Mouse (Mus musculus) midbrain, embryonic 16.5 days (tissue): Measurements from ENCODE around the gene Nacad. TPM values are rescaled to one million over a fixed set of nuclear protein-coding genes. Genes with fewer than 3 reads are reported as not detected.

Source experiments
- ATAC-seq: fragments of 200-750 bp; cut with Nextera tagmentation; 2 replicates; pipeline ENCODE4 v1.8.0; 2017; ENCODE audit warnings: moderate TSS enrichment
- H3K27ac ChIP-seq: fragments of 300-500 bp; sonication (generic); 2 replicates; pipeline ENCODE4 v1.5.1; 2014; ENCODE audit warnings: mild to moderate bottlenecking, low read length, mixed read lengths
- H3K27me3 ChIP-seq: fragments of 300-500 bp; sonication (generic); 2 replicates; pipeline ENCODE4 v1.6.1; 2014; ENCODE audit warnings: low read depth, low read length, mixed read lengths; ENCODE audit not compliant: control insufficient read depth, insufficient read depth
- H3K36me3 ChIP-seq: fragments of 300-500 bp; sonication (generic); 2 replicates; pipeline ENCODE4 v1.6.1; 2014; ENCODE audit warnings: mild to moderate bottlenecking, low read length, moderate library complexity, mixed read lengths; ENCODE audit not compliant: control insufficient read depth, insufficient read depth
- H3K4me1 ChIP-seq: fragments of 300-500 bp; sonication (generic); 2 replicates; pipeline ENCODE4 v1.6.1; 2014; ENCODE audit warnings: mild to moderate bottlenecking, low read length, mixed read lengths; ENCODE audit not compliant: control insufficient read depth, insufficient read depth
- H3K4me2 ChIP-seq: fragments of 300-500 bp; sonication (generic); 2 replicates; pipeline ENCODE4 v1.6.1; 2014; ENCODE audit warnings: mild to moderate bottlenecking, low read length, mixed read lengths
- H3K4me3 ChIP-seq: fragments of 300-500 bp; sonication (generic); 2 replicates; pipeline ENCODE4 v1.5.1; 2014; ENCODE audit warnings: low read depth, mild to moderate bottlenecking, low read length, moderate library complexity, mixed read lengths
- H3K9ac ChIP-seq: fragments of 300-500 bp; sonication (generic); 2 replicates; pipeline ENCODE4 v1.6.1; 2014; ENCODE audit warnings: low read depth, low read length, mixed read lengths
- H3K9me3 ChIP-seq: fragments of 300-500 bp; sonication (generic); replicated peaks from 2 replicates; pipeline ENCODE4 v1.6.1; 2014; ENCODE audit warnings: mild to moderate bottlenecking, low read length, mixed read lengths; ENCODE audit not compliant: control insufficient read depth, poor library complexity, severe bottlenecking
- WGBS: fragments of 180-500 bp; shearing (Covaris S2); extraction: QIAGEN DNeasy Blood & Tissue Kit; methylation state at CpG from one replicate; pipeline ENCODE4 v1.1.7; 2014; 5-methylcytosine and 5-hydroxymethylcytosine counted together
- polyA plus RNA-seq: library from polyadenylated mRNA; unstranded; fragments of >200 nt; fragmentation: Nextera tagmentation; extraction: Ambion mirVana; gene quantifications from 2 replicates; pipeline ENCODE4 v1.2.1, GENCODE M21; 2015

Nacad gene
- polyA plus RNA-seq, 1 experiment from 2014 or later, result 85.0 TPM

GRCm38 (mm10) chr11:6590933-6591675, 14.7 kb downstream of the Nacad start:
- no peaks in the 10 kb centered on the region for H3K4me1 ChIP-seq
- no peak overlapping the region for H3K4me2 ChIP-seq
- no peak overlapping the region for H3K4me3 ChIP-seq
- no peaks in the 10 kb centered on the region for H3K27me3 ChIP-seq
- peaks cover 26% of the 10 kb centered on the region for H3K36me3 ChIP-seq
- WGBS, result 84% methylated on average over 10 of the region's 10 CpGs
- no peak overlapping the region for H3K9ac ChIP-seq
- ATAC-seq, result no peak
- no peak overlapping the region for H3K27ac ChIP-seq
- no peaks in the 10 kb centered on the region for H3K9me3 ChIP-seq

GRCm38 (mm10) chr11:6589838-6590237, 16.0 kb downstream of the Nacad start:
- no peaks in the 10 kb centered on the region for H3K4me1 ChIP-seq
- 94% methylated on average over 7 of the region's 7 CpGs for WGBS
- ATAC-seq, result no peak
- no peaks in the 10 kb centered on the region for H3K9me3 ChIP-seq
- H3K4me3 ChIP-seq, result no peak overlapping the region
- H3K27ac ChIP-seq, result no peak overlapping the region
- no peak overlapping the region for H3K9ac ChIP-seq
- no peaks in the 10 kb centered on the region for H3K27me3 ChIP-seq
- H3K36me3 ChIP-seq, result peaks cover 29% of the 10 kb centered on the region
- no peak overlapping the region for H3K4me2 ChIP-seq

DNA sequence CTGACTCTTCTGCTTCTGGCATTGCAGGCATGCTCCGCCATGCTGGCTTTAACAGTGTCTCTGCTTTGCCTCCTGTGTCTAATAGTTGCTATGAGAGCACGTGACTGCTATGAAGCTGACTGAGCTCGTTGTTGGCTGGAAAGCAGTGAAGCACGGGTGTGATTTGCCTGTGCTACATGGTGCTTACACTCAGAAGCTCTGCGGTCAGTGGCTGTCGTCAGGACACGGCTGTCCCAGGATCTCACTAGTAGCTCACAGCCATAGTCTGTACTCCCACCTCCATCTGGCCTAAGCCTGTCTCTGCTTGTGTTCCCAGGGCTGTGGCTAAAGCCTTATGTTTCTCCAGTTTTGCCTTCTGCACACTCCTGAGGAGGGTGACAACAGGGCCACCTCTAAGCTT, 17.6 kb downstream of the Nacad start:
- H3K9me3 ChIP-seq, result no peaks in the 10 kb centered on the region
- peaks cover 23% of the 10 kb centered on the region for H3K36me3 ChIP-seq
- WGBS, result 94% methylated on average over 7 of the region's 7 CpGs
- no peaks in the 10 kb centered on the region for H3K27me3 ChIP-seq
- H3K4me1 ChIP-seq, result no peaks in the 10 kb centered on the region
- no peak overlapping the region for H3K4me2 ChIP-seq
- H3K4me3 ChIP-seq, result no peak overlapping the region
- H3K9ac ChIP-seq, result no peak overlapping the region
- H3K27ac ChIP-seq, result no peak overlapping the region
- ATAC-seq, result no peak

DNA sequence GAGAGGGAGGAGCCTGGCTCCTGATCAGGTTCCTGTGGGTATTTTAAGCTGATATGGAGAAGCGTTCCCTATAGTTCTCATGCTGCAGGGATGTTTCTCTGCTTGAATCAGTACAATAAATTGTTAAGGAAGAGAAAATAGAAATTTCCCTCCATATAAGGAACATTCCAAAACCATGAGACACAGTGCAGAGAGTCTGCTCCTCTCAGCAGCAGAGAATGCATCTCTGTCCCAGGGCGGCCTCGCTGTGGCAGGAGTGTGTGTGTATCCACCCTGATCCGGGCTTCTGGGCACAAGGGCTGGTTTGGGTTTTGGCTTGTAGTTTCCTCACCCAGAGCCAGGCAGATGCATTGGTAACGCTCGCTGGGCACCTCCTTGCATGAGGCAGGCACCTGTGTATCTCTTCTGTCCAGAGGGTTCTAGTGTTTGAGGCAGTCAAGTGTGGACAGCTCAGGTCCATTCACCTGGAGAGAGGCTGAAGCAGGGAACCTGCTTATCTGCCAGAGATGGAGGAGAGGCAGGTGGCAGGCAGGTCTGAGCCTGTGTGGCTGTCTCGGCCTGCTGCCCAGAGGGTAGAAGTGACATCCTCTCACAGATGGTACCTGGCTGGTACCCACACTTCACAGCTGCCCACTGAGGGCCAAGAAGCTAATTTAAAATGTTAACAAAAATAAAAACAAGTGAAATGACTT, 18.5 kb downstream of the Nacad start:
- Histone ChIP-seq H3K36me3 (peaks cover 19% of the 10 kb centered on the region), H3K4me3 (no peak overlapping the region), H3K9ac (no peak overlapping the region), H3K4me2 (no peak overlapping the region), H3K9me3 (no peaks in the 10 kb centered on the region), H3K27ac (no peak overlapping the region), H3K4me1 (no peaks in the 10 kb centered on the region), H3K27me3 (no peaks in the 10 kb centered on the region)
- 94% methylated on average over 7 of the region's 7 CpGs for WGBS
- ATAC-seq, result no peak

DNA sequence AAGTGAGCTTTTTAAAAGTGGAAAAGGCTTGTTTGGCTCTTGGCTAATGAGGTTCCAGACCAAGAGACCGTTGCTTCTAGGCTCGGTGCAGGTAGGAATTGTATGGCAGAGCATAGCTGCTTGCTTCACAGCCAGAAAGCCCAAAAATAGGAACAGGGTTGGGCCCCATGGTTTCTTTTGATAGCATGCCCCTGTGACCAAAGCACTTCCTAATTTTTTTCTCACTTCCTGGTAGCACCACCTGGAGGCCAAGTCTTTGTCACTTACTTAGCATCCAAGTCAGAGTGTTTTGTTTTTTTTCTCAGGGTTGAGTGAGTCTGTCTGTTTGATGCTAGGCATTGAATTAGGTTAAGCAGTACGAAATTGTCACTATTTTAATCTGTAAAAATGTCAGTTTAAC, 19.2 kb downstream of the Nacad start:
- H3K27me3 ChIP-seq, result no peaks in the 10 kb centered on the region
- no peak overlapping the region for H3K4me2 ChIP-seq
- H3K4me1 ChIP-seq, result no peaks in the 10 kb centered on the region
- no peak overlapping the region for H3K4me3 ChIP-seq
- H3K27ac ChIP-seq, result no peak overlapping the region
- H3K9me3 ChIP-seq, result no peaks in the 10 kb centered on the region
- no peak for ATAC-seq
- no peak overlapping the region for H3K9ac ChIP-seq
- H3K36me3 ChIP-seq, result peaks cover 16% of the 10 kb centered on the region
- 90% methylated on average over 3 of the region's 3 CpGs for WGBS

DNA sequence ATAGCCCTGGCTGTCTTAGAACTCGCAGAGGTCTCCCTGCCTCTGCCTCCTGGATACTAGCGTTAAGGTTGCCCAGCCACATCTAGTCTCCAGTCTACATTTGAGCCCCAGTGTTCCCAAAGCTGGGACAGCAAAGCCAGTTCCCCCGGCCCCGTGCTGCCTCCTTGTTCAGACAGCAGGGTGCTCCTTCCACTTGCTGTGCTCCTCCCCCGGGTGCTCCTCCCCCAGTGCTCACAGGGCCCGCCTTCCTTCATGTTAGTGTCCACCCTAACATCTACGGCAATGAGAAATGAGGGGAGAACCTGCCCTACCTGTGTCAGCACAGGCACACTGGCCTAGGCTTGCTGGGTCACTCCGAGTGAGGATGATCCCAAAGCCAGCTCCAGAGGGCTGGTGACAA, 20.1 kb downstream of the Nacad start:
- 87% methylated on average over 8 of the region's 8 CpGs for WGBS

GRCm38 (mm10) chr11:6581560-6581959, 24.3 kb downstream of the Nacad start:
- WGBS, result 88% methylated on average over 2 of the region's 2 CpGs
- H3K27me3 ChIP-seq, result no peaks in the 10 kb centered on the region
- no peak overlapping the region for H3K4me2 ChIP-seq
- H3K4me3 ChIP-seq, result no peak overlapping the region
- no peaks in the 10 kb centered on the region for H3K4me1 ChIP-seq
- no peak overlapping the region for H3K9ac ChIP-seq
- no peaks in the 10 kb centered on the region for H3K9me3 ChIP-seq
- ATAC-seq, result no peak
- H3K27ac ChIP-seq, result no peak overlapping the region
- H3K36me3 ChIP-seq, result peaks cover 5% of the 10 kb centered on the region; the same call in 1 of the 2 replicates

More for the DNA sequence above, 20.1 kb downstream of the Nacad start:
- Histone ChIP-seq H3K27me3 (no peaks in the 10 kb centered on the region), H3K4me2 (no peak overlapping the region), H3K4me3 (no peak overlapping the region), H3K9me3 (no peaks in the 10 kb centered on the region), H3K4me1 (no peaks in the 10 kb centered on the region), H3K27ac (no peak overlapping the region), H3K9ac (no peak overlapping the region), H3K36me3 (peaks cover 11% of the 10 kb centered on the region)
- ATAC-seq, result no peak

DNA sequence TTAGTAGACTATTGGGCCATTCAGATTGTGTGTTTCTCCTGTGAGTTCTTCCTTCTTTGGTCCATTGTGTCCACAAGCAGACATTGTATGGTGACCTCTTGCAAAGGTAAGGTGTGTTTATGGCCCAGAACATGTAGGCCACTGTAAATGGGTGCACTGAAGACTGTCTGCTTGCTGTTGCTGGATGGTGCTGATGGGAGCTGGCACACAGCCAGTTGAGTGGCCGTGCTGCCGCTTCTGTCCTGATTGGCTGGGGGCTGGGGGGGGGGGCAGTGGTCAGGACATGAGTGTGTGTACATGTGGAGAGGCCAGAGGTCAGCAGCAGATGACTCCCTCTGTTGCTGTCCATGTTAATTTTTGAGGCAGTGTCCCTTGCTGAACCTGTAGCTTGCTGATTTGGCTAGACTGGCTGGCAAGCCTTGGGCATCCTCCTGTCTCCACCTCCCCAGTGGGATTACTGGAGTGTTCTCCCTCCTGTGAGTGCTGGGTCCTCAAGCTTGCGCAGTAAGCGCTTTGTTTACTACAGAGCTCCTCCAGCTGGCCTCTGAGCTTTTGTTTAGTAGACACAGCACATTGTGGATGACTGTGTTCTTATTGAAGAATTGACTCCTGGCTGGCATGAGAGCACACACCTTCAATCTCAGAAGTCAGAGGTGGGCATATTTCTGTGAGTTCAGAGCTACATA, 25.6 kb downstream of the Nacad start:
- Histone ChIP-seq H3K4me3 (no peak overlapping the region), H3K36me3 (peaks cover 6% of the 10 kb centered on the region; the same call in 1 of the 2 replicates), H3K4me2 (no peak overlapping the region), H3K9ac (no peak overlapping the region), H3K9me3 (no peaks in the 10 kb centered on the region), H3K27me3 (no peaks in the 10 kb centered on the region), H3K4me1 (no peaks in the 10 kb centered on the region), H3K27ac (no peak overlapping the region)
- no peak for ATAC-seq
- 70% methylated on average over 4 of the region's 4 CpGs for WGBS

DNA sequence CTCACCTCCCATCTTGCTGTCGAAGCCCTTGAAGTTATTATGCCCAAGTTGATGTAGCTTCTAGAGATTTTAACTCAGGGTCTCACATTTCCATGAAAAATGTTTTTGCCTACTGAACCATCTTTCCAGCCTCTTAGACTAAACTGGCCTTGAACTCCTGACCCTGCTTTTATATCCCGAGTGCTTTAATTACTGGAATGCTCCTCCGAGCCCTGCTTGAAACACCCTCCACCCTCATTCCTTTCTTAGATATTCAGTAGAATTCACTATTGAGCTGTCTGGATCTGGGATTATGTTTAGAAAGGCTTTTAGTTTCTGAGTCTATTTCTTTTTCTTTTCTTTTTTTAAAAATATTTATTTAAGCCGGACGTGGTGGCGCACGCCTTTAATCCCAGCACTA, 26.5 kb downstream of the Nacad start:
- H3K9me3 ChIP-seq, result no peaks in the 10 kb centered on the region
- H3K4me1 ChIP-seq, result no peaks in the 10 kb centered on the region
- no peaks in the 10 kb centered on the region for H3K27me3 ChIP-seq
- H3K4me3 ChIP-seq, result no peak overlapping the region
- H3K27ac ChIP-seq, result no peak overlapping the region
- H3K9ac ChIP-seq, result no peak overlapping the region
- 88% methylated on average over 7 of the region's 7 CpGs for WGBS
- no peak overlapping the region for H3K4me2 ChIP-seq
- no peak for ATAC-seq
- H3K36me3 ChIP-seq, result peaks cover 4% of the 10 kb centered on the region; the same call in 1 of the 2 replicates
